Mouse (Mus musculus): ENCODE data around the gene Pik3cb. TPM values are rescaled to one million over a fixed set of nuclear protein-coding genes. Genes with fewer than 3 reads are reported as not detected.

Gene Pik3cb
- polyA plus RNA-seq, 1 experiment from 2014 or later, result 2.3 TPM

GRCm38 (mm10) chr9:99127578-99127977 lies 12.8 kb downstream of the Pik3cb start:
- DNase-seq (no peak), ATAC-seq (no peak)
- Histone ChIP-seq H3K4me3 (ENCODE audit: low read depth, low read length) (no peak overlapping the region), H3K27ac (ENCODE audit: low read depth) (no peak overlapping the region), H3K9ac (replicated peaks) (no peak overlapping the region), H3K9me3 (ENCODE audit: low read length) (no peaks in the 10 kb centered on the region), H3K4me1 (ENCODE audit: insufficient read depth) (no peaks in the 10 kb centered on the region), H3K4me2 (ENCODE audit: low read depth, low read length) (no peak overlapping the region), H3K27me3 (ENCODE audit: insufficient read depth, low read length) (no peaks in the 10 kb centered on the region), H3K36me3 (replicated peaks; ENCODE audit: insufficient read depth, low read length) (no peaks in the 10 kb centered on the region)
- TF ChIP-seq EP300 (IDR thresholded peaks at IDR 0.05; ENCODE audit: low read depth), result no peak
- no peak for TF ChIP-seq CTCF (IDR thresholded peaks at IDR 0.05; ENCODE audit: low read depth)
- WGBS (ENCODE audit: insufficient replicate concordance), result 85% methylated on average over 7 of the region's 7 CpGs

- peak; percentile 40; the same call in 1 of the 2 replicates for TF ChIP-seq EP300 (IDR thresholded peaks at IDR 0.05; ENCODE audit: low read depth)
- TF ChIP-seq CTCF (IDR thresholded peaks at IDR 0.05; ENCODE audit: low read depth), result no peak
- Histone ChIP-seq H3K9me3 (ENCODE audit: low read length) (no peaks in the 10 kb centered on the region), H3K27me3 (ENCODE audit: insufficient read depth, low read length) (no peaks in the 10 kb centered on the region), H3K27ac (ENCODE audit: low read depth) (no peak overlapping the region), H3K4me3 (ENCODE audit: low read depth, low read length) (no peak overlapping the region), H3K9ac (replicated peaks) (no peak overlapping the region), H3K36me3 (replicated peaks; ENCODE audit: insufficient read depth, low read length) (no peaks in the 10 kb centered on the region), H3K4me2 (ENCODE audit: low read depth, low read length) (no peak overlapping the region), H3K4me1 (ENCODE audit: insufficient read depth) (no peaks in the 10 kb centered on the region)
- ATAC-seq (peak; percentile 55), DNase-seq (no peak)
- 40% methylated on average over 4 of the region's 4 CpGs for WGBS (ENCODE audit: insufficient replicate concordance)
These were observed 17.7 kb downstream of the Pik3cb start for GRCm38 (mm10) chr9:99122749-99123148.

GRCm38 (mm10) chr9:99112409-99112808 lies 28.0 kb downstream of the Pik3cb start:
- Histone ChIP-seq H3K4me1 (ENCODE audit: insufficient read depth) (0 out of 2 replicates have a peak, but pooled peaks cover 3% of the 10 kb centered on the region), H3K9ac (replicated peaks) (no peak overlapping the region), H3K27ac (ENCODE audit: low read depth) (no peak overlapping the region), H3K27me3 (ENCODE audit: insufficient read depth, low read length) (no peaks in the 10 kb centered on the region), H3K4me2 (ENCODE audit: low read depth, low read length) (no peak overlapping the region), H3K4me3 (ENCODE audit: low read depth, low read length) (no peak overlapping the region), H3K9me3 (ENCODE audit: low read length) (no peaks in the 10 kb centered on the region), H3K36me3 (replicated peaks; ENCODE audit: insufficient read depth, low read length) (no peaks in the 10 kb centered on the region; the same call in 1 of the 2 replicates)
- DNase-seq, result no peak
- TF ChIP-seq CTCF (IDR thresholded peaks at IDR 0.05; ENCODE audit: low read depth) (no peak), EP300 (IDR thresholded peaks at IDR 0.05; ENCODE audit: low read depth) (no peak)
- no peak for ATAC-seq
- 89% methylated on average over 12 of the region's 12 CpGs for WGBS (ENCODE audit: insufficient replicate concordance)

- WGBS (ENCODE audit: insufficient replicate concordance), result 77% methylated on average over 1 of the region's 1 CpGs
- H3K9me3 ChIP-seq (ENCODE audit: low read length), result no peaks in the 10 kb centered on the region
- DNase-seq (no peak), ATAC-seq (no peak)
- no peak overlapping the region for H3K9ac ChIP-seq (replicated peaks)
- no peaks in the 10 kb centered on the region for H3K27me3 ChIP-seq (ENCODE audit: insufficient read depth, low read length)
- TF ChIP-seq EP300 (IDR thresholded peaks at IDR 0.05; ENCODE audit: low read depth) (no peak), CTCF (IDR thresholded peaks at IDR 0.05; ENCODE audit: low read depth) (no peak)
- H3K4me1 ChIP-seq (ENCODE audit: insufficient read depth), result 0 out of 2 replicates have a peak, but pooled peaks cover 3% of the 10 kb centered on the region
- no peaks in the 10 kb centered on the region; the same call in 1 of the 2 replicates for H3K36me3 ChIP-seq (replicated peaks; ENCODE audit: insufficient read depth, low read length)
- no peak overlapping the region for H3K4me3 ChIP-seq (ENCODE audit: low read depth, low read length)
- H3K4me2 ChIP-seq (ENCODE audit: low read depth, low read length), result no peak overlapping the region
- no peak overlapping the region for H3K27ac ChIP-seq (ENCODE audit: low read depth)
These were observed 29.3 kb downstream of the Pik3cb start for GRCm38 (mm10) chr9:99111085-99111484.

- ATAC-seq (no peak), DNase-seq (no peak)
- Histone ChIP-seq H3K9ac (replicated peaks) (no peak overlapping the region), H3K27me3 (ENCODE audit: insufficient read depth, low read length) (no peaks in the 10 kb centered on the region), H3K9me3 (ENCODE audit: low read length) (no peaks in the 10 kb centered on the region), H3K4me2 (ENCODE audit: low read depth, low read length) (no peak overlapping the region), H3K36me3 (replicated peaks; ENCODE audit: insufficient read depth, low read length) (peaks cover 6% of the 10 kb centered on the region; the same call in 1 of the 2 replicates), H3K4me3 (ENCODE audit: low read depth, low read length) (no peak overlapping the region), H3K4me1 (ENCODE audit: insufficient read depth) (0 out of 2 replicates have a peak, but pooled peaks cover 3% of the 10 kb centered on the region), H3K27ac (ENCODE audit: low read depth) (no peak overlapping the region)
- TF ChIP-seq CTCF (IDR thresholded peaks at IDR 0.05; ENCODE audit: low read depth) (no peak), EP300 (IDR thresholded peaks at IDR 0.05; ENCODE audit: low read depth) (no peak)
- 57% methylated on average over 5 of the region's 5 CpGs for WGBS (ENCODE audit: insufficient replicate concordance)
These were observed 30.2 kb downstream of the Pik3cb start for GRCm38 (mm10) chr9:99110213-99110612.

- no peak for DNase-seq
- H3K9ac ChIP-seq (replicated peaks), result no peak overlapping the region
- H3K36me3 ChIP-seq (replicated peaks; ENCODE audit: insufficient read depth, low read length), result peaks cover 7% of the 10 kb centered on the region
- 0 out of 2 replicates have a peak, but pooled peaks cover 3% of the 10 kb centered on the region for H3K4me1 ChIP-seq (ENCODE audit: insufficient read depth)
- peak overlapping the region; percentile 34; the same call in 1 of the 2 replicates for H3K27ac ChIP-seq (ENCODE audit: low read depth)
- no peaks in the 10 kb centered on the region for H3K9me3 ChIP-seq (ENCODE audit: low read length)
- 0 out of 2 replicates have a peak overlapping the region, but pooled peaks have one; percentile 42 for H3K4me2 ChIP-seq (ENCODE audit: low read depth, low read length)
- H3K27me3 ChIP-seq (ENCODE audit: insufficient read depth, low read length), result no peaks in the 10 kb centered on the region
- H3K4me3 ChIP-seq (ENCODE audit: low read depth, low read length), result no peak overlapping the region
- peak; percentile 51 for ATAC-seq
- TF ChIP-seq EP300 (IDR thresholded peaks at IDR 0.05; ENCODE audit: low read depth), result no peak
- TF ChIP-seq CTCF (IDR thresholded peaks at IDR 0.05; ENCODE audit: low read depth), result no peak
- WGBS (ENCODE audit: insufficient replicate concordance), result 43% methylated on average over 3 of the region's 3 CpGs
These were observed 30.8 kb downstream of the Pik3cb start for GRCm38 (mm10) chr9:99109585-99109984.
